Mouse (Mus musculus) c-Kit-negative CD71-positive TER-119-positive erythroid progenitor cells, embryonic 14.5 days (primary cell): ENCODE measurements around the gene Cx3cl1.
A peak's percentile ranks its signal among the peaks of the same experiment; 100 is the strongest.

Experiments used
- DNase-seq: peaks from one replicate; pipeline ENCODE4 v3.0.0-alpha.2; 2013; ENCODE audit warnings: low read depth, low spot score

Cx3cl1 gene

DNA sequence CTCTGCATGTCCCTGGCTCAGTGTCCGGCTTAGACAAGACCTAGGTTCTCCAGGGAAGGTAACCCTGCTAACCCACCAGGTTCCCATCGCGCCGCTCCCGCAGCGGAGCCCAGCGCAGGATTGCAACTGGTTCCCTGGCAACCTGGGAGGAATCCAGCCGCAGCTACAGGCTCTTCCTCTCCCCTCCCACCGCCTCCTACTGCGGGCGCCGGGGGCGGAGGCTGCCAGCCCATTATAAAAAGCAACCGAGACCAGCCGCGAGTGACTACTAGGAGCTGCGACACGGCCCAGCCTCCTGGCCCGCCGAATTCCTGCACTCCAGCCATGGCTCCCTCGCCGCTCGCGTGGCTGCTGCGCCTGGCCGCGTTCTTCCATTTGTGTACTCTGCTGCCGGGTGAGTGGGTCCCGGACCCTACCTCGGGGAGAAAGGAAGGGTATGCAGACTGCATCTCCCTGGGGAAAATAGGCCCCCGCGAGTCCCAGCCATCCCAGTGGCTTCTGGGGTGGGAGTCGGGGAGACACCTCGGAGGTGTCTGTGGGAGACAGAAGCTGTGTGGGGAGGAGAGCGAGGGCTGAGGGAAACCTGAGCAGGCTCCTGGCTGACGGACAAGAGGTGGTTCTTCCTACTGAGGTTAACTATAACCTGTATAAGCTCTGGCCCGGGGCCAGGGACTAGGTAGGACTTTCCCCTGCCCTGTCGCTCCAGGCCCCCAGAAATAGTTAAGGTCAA lies at the start of gene Cx3cl1:
TSS of gene Cx3cl1 (plus strand) at position 69 of the 730 bp plus-strand sequence.
- DNase-seq, result no peak

DNA sequence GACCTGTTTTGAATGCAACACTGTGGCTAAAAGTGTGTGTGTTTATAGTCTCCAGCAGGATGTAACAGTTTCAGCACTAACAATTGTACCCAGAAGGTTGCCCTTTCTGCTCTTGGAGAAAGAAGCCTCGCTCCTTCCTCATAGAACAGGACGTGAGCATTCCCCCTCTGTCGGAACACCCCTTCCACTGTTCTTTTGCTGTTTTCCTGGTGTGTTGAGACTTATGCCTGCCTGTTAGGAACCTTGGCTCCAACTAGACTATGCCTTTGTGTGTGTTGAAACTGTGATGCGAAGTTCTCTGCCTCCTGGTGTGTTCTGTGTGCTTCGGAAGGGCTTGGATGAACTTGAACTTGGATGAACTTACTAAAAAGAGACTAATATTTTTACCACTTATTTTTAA lies 45.8 kb upstream of the Cx3cl1 start:
- DNase-seq, result no peak

DNA sequence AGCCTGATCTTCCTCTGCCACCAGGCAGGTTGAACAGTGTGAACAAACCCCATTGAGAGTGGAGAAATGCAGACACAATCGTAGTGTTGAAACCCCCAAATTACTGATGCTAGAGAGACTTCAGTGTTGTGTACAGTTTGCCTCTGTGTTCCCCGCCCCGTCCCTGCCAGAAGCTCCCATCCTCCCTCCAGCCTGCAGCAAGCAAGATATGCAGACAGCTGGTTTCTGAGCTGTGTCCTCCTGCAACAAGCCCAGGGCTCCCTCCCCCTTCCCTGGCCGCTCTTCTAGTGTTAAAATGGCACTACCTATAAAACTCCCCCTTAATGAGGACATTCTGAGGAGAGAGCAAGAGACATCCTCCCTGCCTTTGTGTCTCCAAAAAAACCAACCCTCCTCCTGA lies 42.5 kb upstream of the Cx3cl1 start:
- DNase-seq, result no peak

DNA sequence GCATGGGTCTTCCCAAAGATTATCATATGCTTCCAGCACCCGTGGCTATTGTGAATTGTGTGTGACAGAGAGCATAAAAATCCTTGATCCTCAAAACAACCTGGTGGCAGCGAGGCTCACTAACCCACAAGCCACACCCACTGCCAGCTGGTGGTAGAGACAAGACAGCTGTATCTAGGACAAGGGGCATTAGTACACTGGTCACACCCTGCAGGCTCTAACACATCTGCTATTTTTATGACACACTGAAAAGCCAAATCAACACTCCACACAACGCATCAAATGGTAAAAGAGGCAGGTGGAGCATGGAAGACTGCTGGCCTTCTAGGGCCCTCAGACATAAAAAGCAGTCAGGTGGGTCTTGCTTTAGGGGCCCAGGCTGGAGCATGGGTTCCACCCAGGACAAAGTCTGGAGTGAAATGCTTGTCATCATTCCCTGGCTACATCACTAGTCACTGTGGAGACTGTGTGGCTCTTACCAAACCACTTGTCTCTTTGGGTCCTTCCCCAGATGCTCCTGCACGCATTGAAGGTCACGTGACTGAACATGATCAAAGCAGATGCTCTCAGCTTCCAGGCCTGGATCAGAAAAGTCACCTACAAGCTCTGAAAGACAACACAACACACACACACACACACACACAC lies 37.9 kb upstream of the Cx3cl1 start:
- DNase-seq, result peak; percentile 84

DNA sequence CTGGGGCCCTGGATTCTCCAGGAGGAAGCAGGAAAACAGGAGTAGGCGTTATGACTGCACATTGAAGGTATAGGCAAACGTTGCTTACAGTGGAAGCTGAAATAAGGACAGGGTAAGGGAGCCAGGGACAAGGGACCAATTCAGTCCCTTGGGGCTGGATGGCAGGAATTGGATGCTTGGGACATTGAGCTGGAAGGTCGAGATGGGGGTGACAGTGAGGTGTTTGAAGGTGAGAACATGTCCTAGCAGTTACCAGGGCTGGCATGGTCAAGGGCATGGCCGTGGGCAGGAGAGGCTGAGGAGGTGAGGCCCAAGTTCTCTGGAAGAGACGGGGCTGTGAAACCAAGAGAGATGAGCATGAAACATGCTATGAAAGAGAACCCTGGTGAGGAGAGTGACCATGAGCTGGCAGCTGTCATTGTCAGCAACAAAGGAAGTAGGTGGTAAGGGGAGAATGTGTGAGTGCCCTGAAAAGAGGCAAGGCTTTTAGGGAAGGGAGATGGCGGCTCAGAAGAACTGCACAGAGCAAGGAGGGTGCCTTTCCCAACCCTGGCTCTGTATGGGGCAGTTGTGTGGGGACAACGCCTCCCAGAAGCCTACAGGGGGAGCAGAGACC lies 37.0 kb upstream of the Cx3cl1 start:
- DNase-seq, result no peak

DNA sequence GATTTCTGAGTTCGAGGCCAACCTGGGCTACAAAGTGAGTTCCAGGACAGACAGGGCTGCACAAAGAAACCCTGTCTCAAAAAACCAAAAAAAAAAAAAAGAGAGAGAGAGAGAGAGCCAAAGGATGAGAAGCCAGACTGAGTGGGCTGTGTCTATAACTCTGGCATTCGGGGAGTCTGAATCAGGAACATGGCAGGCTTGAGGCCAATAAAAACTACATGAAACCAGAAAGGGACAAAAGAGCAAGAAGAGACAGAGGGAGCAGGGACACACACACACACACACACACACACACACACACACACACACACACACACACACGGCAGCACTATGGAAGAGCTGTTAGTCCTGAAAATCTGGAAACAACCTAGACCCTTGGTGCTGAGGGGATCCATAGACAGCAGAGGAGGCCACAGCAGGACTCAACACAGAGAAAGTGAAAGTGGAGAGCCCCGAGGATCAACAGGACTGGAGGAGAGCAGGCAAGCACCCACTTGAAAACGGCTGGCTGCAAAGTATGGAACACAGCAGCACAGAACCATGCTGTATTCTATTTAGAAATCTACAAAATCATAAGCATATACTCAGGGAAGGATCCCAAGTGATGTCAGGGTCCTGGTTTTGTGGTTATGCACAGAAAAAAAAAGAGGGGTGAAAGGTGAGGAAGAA lies 36.2 kb upstream of the Cx3cl1 start:
- DNase-seq, result no peak

DNA sequence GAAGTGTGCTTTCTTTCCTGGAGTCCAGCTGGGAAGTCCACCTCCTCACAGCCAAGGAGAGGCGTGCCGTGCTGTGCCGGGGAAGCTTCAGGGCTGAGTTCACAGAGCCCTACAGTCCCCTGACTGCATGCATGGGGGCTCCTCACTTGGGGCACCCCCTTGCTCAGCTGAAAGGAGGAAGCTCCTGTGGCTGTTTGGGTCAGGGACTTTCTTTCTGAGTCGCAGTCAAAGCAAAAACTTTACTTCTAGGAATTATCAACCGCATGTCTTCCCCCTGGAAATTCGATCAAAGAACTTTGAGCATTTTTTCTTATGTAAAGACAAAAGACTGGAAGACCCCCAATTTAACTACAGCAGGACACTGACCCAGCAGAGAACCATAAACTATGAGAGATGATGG lies 32.0 kb upstream of the Cx3cl1 start:
- no peak for DNase-seq

DNA sequence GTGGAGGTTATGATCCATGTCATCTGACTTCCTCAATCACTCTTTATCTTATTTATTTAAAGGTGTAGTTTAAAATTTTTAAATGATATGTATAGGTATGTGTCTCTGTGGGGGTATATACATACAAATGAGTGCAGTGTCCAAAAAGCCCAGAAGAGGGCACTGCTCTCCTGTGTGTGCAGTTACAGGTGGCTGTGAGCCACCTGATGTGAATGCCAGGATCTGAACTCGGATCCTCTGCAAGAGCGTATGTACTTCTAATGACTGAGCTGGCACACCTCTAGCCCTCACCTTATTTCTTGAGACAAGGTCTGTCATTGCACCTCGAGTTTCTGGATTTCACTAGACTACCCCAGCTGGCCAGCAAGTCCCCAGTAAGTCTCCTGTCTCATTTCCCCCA lies 31.2 kb upstream of the Cx3cl1 start:
- no peak for DNase-seq

DNA sequence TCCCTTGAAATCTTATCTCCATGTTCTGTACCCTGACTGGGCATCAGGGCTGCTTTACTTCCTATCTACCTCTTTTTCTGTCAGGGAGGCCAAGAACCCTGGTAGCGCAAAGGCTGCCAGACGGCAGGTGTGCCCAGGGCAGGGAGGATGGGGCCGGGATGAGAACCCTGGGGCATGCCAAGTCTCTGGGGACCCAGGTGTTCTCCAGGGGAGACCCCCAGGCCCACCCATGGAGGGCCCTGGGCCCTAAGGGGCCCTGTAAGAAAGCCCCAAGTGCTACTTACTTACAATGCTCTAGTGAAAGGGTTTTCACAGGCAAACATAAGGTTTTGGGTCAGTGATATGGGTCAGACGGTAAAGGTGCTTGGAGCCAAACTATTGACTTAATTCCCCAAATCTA lies 30.1 kb upstream of the Cx3cl1 start:
- no peak for DNase-seq

DNA sequence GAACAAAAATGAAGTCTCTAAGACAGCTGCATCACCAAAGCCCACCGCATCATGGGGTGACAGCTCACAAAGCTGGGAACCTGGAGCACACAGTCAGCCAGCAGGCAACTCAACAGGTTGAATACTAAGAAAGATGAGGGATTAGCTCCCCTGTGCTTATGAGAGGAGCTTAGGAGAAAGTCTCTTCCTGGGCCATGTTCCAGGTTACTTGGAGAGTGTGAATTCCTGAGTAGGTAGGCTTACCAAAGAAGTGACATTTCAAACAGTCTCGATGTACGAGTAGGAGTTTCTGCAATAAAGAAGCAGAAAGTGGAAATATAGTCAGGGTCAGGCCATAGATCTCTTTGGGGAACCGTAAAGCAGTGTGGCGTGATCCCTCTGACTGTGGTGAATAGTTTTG lies 27.3 kb upstream of the Cx3cl1 start:
- DNase-seq, result no peak

DNA sequence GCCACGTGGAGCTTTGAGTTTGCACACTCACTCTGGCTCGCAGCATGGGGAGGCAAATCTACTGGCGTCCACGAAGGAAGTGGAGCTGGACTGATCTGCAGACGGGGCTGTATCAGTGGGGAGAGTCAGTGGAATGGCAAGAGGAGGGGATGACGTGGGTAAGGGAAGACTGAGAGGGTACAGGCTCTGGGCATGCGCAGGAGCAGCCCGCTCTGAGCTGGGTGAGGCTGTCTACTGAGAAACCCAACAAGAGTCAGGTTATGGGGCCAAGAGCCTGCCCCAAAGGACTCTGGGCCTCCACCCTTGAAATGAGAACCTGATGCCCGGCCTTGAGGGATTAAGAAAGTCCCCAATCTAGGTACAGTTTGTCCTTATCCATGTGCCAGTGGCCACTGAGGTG lies 26.8 kb upstream of the Cx3cl1 start:
- DNase-seq, result no peak

DNA sequence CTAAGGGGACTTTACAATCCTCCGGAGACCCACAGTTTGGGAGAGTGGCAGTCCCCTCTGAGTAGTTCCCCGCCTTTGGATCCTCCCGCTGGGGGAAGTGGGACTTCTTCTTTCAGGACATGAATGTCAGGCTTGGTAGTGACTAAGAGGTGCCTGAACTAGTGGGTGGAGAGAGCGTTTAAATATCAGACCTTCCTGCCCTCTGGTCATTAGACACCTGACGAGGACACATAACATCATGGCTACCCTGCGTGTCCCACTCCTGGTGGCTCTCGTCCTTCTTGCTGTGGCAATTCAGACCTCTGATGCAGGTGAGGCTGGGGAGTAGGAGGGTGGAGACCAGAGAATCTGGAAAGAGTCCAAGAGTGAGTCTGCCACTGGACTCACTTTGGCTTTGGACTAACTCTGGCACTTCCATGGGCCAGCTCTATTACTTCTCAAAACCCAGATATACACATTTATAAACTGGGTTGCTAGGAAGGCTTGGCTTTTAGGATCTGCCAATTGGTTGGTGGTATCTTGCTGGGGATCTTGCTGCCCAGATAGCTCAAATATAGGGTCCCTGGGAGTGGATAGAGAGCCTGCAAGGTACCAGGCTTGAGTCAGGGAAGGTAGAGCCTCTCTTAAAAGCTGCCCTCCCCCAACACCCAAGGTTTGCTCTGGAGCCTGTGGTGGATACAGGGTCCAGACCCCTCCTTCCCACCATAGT lies 26.2 kb upstream of the Cx3cl1 start, which contains the start of gene Ccl22:
TSS of gene Ccl22 (plus strand) at position 115 of the 709 bp plus-strand sequence.
- DNase-seq, result no peak

DNA sequence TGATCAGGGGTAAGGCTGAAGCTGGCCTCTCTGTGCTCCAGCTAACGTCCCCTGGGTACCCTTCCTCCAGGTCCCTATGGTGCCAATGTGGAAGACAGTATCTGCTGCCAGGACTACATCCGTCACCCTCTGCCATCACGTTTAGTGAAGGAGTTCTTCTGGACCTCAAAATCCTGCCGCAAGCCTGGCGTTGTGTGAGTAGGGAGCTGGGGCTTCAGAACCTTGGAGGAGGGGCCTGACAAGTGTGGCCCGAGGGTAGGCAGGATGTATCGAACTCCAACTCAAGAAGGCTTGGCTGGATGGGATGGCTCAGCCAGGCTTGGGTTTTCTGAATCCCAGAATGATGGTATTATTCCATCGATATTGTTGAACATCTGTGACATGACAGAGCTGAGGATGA lies 25.0 kb upstream of the Cx3cl1 start:
- DNase-seq, result no peak

DNA sequence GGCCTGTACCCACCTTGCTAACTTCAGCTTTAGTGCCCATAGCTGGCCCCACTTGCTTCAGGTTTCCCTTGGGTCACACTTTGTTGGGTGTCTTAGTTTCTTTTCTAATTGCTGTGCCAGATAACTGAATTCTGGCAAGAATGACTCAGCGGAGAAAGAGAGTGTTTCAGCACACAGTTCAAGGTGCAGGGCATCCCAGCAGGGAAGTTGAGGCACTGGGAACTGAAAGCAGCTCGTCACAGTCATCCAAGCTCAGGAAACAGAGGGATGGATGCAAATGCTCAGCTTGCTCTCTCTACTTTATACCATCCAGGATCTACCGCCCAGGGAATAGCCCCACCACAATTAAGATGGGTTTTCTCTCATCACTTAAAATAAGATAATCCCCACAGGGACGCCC lies 23.4 kb upstream of the Cx3cl1 start:
- no peak for DNase-seq

DNA sequence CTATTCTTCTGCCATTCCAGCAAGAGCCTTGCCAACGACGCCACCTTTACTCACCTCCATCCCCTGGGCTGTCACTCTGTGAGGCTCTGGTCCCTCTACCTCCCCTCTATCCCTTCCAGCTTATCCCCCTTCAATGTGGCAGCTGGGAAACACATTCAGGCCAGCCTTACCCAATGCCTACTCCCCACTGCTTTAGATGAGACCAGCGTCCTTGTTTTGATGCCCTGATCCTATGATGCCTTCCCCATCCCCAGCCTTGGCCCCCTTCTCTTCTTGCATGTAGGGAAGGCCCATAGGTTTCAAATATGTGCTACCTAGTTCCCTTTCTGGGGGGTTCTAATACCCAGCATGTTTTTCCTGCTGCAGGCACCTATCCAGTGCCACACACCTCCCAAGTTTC lies 21.9 kb upstream of the Cx3cl1 start:
- no peak for DNase-seq

DNA sequence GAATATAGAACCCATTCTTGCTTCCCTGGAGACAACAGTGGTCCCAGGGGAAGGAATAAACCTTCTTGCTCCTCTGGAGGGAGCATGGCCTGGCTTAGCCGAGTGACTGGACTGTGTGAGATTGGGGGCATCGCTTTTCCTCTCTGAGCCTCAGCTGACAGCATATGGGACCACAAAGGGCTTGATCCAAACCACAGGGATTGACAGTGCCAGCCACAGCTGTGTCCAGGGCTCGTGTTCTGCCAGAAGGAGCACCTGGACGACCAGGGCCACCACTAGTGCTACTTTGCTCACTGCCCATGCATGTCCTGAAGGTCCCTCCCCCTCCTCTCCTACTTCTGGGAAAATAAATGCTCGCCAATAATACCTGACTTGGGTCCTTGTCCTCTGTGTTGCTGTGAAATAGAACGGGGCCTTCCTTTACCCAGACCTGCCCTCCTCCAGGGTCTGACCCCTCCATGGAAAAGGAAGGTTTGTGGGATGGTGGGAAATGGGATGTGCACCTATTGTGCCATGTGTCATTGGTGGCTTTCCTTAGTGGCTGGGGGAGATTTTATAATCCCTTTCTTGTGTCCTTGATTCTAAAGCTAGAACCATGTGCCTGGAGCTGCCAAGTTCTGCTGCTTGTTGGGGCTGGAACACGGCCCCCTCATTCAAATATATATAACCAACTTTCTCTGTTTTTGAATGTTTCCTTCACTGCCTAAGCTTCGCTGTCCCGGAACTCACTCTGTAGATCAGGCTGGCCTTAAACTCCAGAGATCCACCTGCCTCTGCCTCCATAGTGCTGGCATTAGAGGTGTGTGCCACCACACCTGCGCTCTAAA lies 20.6 kb upstream of the Cx3cl1 start:
- DNase-seq, result no peak

DNA sequence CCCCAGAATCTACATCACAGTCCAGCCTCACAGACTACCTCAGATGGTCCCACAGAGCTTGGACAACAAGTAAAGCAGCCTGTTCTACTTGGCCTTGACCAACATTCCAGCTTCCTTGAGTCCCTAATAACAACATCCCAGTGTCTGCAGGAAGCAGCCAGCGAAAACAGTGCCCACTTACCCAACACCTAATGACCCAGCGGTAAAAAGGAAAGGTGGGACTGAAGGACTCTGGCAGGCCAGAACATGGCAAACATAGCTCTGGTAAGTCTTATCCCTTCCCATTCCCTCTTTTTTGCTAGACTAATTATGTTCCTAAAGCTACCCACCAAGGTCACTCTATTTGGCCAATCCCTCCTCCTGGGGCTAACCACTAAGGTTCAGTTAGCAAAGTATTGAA lies 17.8 kb upstream of the Cx3cl1 start:
- no peak for DNase-seq

DNA sequence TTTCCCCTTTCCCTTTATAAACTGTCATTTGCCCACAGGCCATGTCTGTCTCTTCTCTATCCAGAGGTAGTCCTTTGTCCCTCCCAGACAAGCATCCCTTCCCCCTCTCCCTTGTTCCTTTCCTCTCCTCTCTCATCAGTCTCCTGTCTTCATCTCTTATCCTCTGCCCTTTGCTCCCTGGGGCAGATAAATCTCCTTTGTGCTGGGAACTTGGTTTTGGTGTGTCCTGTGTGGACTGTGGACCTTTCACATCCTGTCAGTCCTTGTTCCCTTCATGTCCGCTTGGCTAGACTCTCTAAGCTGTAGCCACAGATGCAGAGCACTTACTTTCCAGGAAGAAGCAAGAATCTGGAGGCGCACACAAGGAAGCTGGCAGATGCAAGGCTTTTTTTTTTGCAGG lies 17.3 kb upstream of the Cx3cl1 start:
- DNase-seq, result no peak

DNA sequence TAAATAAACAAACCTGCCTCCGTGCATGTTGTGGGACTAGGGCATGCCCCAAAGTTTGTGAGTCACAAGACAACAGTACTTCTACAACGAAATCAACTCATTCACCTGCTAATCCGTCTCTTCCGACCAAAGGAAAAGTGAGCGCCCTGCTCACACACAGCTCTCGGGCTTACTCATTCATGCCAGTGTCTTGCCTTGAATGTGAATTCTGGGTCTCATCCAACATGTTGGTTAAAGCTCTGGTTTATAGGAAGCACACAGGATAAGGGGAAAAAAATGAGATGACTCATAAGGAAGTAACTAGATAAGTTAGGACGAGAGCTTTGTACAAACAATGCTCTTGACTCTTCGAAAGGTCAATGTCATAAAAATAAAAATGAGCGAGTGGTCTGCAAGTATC lies 4.8 kb upstream of the Cx3cl1 start:
- no peak for DNase-seq

DNA sequence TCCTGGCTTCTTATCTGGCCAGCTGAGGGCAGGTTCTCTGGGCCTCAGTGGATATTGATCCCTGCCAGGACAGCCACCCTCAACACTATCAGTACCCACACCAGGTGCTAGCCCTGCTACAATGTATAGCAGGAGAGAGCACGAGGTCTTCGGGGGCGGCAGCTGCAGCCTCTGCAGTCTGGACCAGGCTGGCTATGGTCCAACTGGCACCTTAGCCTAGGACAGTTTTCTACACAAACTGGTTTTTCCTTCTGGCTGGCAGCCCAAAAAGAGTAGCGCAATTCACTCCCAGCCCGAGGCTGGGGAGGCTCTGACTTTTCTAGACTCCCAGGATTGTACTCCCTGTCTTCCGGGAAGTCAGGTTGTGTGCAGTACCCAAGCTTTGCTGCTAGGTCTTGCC lies 864 bp upstream of the Cx3cl1 start:
- no peak for DNase-seq

DNA sequence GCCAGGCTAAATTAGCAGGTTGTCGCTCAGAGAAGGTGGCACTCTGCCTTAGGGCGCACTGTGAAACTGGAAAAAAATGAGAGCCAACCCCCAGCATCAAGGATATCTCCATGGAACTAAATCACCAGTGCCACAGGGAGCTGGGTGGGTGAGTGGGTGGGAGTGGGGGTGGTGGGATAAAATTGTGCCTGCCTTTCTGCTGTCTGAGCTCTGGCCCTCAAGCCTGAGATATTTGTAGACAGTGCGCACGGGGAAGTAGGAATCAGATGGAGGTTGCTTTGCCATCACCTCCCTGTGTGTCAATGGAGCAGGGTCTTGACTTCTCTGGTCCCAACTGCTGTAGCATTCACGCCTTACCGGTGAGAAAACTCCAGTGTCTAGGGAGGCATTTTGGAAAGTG lies 1.2 kb downstream of the Cx3cl1 start:
- no peak for DNase-seq
